Mouse (Mus musculus) liver, adult (tissue): ENCODE results near the gene Rtp3.

ENCODE experiments used
- GATA4 ChIP-seq: IDR thresholded peaks from 2 replicates; pipeline ENCODE4 v1.6.1; 2014; ENCODE audit warnings: mild to moderate bottlenecking, low read length; ENCODE audit not compliant: insufficient replicate concordance

Rtp3 gene

GRCm38 (mm10) chr9:110954681-110955445 lies 35.5 kb downstream of the Rtp3 start:
- no peak for TF ChIP-seq GATA4

- no peak for TF ChIP-seq GATA4
Measured at GRCm38 (mm10) chr9:110953550-110954461, 36.6 kb downstream of the Rtp3 start.

- TF ChIP-seq GATA4, result no peak
Measured at GRCm38 (mm10) chr9:110952931-110953549, 37.3 kb downstream of the Rtp3 start.

- no peak for TF ChIP-seq GATA4
Measured at GRCm38 (mm10) chr9:110952398-110952797, 38.0 kb downstream of the Rtp3 start.

GRCm38 (mm10) chr9:110951866-110952265 lies 38.5 kb downstream of the Rtp3 start:
- TF ChIP-seq GATA4, result no peak

- no peak for TF ChIP-seq GATA4
Measured at GRCm38 (mm10) chr9:110951397-110951796, 39.0 kb downstream of the Rtp3 start, which contains the start of gene Lrrc2. Gene Lrrc2 (plus strand): TSS chr9:110951545.

GRCm38 (mm10) chr9:110950109-110950508 lies 40.3 kb downstream of the Rtp3 start:
- TF ChIP-seq GATA4, result no peak

GRCm38 (mm10) chr9:110948813-110949310 lies 41.5 kb downstream of the Rtp3 start:
- TF ChIP-seq GATA4, result no peak

- TF ChIP-seq GATA4, result no peak
Measured at GRCm38 (mm10) chr9:110947900-110948299, 42.5 kb downstream of the Rtp3 start.

- TF ChIP-seq GATA4, result no peak
Measured at GRCm38 (mm10) chr9:110947261-110947661, 43.1 kb downstream of the Rtp3 start.

GRCm38 (mm10) chr9:110946548-110947044 lies 43.8 kb downstream of the Rtp3 start:
- no peak for TF ChIP-seq GATA4

GRCm38 (mm10) chr9:110945926-110946325 lies 44.5 kb downstream of the Rtp3 start, which contains the start of gene Tdgf1:
Gene Tdgf1 (minus strand): TSS chr9:110946158.
- TF ChIP-seq GATA4, result no peak

GRCm38 (mm10) chr9:110945343-110945742 lies 45.0 kb downstream of the Rtp3 start:
- no peak for TF ChIP-seq GATA4

GRCm38 (mm10) chr9:110944265-110944664 lies 46.1 kb downstream of the Rtp3 start:
- TF ChIP-seq GATA4, result no peak
